Mouse (Mus musculus) kidney, postnatal 25 days (tissue): Measurements from ENCODE around the gene Dusp14.
A peak's percentile ranks its signal among the peaks of the same experiment; 100 is the strongest.

Experiments
- DNase-seq, 2 experiments: peaks; one replicate each; pipeline ENCODE4 v3.0.0; 2021; ENCODE audit warnings: mixed read lengths in 2 of 2

The Dusp14 gene

DNA sequence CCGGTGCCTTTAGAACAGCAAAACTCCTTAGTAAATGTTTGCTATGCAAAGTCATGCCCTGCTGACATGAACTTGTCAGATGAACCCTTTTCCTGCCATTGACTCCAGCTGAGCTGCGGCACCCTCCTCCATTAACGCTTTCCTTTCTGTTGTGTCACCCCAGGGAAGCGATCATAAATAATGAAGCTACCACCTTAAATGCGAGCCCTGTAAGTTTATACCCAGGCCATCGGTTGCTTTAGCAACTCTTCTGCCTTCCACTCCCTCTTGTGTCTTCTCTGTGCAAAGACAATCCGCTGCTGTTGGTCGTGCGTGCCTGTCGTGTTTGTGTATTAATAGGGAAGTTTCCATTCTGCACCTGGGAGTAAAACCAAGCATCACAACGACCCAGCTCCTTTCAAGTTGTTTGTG, 3.0 kb downstream of the Dusp14 start:
- peak in 1 of 2 experiments; percentile 16 for DNase-seq

DNA sequence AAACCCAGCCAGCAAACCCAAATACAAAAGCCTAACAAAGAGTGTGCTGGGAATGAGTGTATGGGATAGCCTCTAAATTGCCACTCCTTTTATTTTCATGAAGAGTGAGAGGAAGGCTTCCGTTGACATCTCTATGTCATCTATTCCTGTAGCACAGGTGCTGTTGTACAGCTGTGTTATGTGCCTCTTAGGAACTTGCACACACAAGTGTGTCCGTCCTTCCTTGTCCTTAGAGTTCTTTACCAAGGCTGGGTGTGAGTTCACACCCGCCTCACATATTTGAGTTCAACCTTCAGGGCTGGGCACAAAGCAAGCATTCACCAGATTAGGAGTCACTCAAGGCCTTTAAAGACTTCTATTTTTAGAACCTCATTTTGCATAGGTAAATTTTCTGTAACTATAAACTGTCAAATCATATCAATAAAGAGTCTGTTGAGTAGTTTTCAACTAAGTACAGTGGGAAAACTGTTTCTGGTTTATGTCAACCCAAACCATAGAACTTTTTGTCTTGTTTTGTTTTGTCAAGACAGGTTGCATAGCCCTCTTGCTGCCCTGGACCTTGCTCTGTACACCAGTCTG, 5.3 kb downstream of the Dusp14 start:
- DNase-seq, result no peak

DNA sequence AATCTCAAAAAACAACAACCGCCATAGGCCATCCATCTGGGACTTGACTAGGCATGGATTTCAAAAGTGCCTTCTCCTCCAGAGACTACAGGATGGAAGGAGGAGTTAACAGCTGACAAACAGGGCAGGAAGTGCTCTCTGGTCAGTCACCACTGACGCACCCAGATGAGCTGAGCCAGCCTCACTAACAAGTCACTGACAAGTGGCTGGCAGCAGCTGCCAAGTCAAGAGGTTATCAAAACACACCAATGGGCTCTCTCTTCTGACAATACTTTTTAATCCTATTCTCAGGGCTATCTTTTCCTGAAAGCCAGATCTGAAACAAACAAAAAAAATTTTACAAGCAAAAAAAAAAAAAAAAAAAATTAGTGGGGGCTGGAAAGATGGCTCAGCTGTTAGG, 6.3 kb downstream of the Dusp14 start:
- peak in 1 of 2 experiments; percentile 46 for DNase-seq

DNA sequence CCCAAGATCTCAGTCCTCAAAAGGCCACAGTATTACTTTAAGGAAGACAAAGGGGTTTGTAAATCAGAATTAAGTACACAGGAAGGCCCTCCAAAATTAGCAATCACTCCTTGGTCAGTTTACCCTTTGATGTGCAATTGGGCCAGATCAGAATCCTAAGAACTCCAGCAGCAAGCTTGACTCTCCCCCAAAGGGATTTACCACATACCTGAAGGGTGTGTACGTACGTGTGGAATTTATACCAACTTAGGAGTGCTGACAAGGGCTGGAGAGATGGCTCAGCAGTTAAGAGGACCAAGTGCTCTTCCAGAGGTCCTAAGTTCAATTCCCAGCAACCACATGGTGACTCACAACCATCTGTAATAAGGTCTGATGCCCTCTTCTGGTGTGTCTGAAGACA, 7.2 kb downstream of the Dusp14 start:
- no peak for DNase-seq

DNA sequence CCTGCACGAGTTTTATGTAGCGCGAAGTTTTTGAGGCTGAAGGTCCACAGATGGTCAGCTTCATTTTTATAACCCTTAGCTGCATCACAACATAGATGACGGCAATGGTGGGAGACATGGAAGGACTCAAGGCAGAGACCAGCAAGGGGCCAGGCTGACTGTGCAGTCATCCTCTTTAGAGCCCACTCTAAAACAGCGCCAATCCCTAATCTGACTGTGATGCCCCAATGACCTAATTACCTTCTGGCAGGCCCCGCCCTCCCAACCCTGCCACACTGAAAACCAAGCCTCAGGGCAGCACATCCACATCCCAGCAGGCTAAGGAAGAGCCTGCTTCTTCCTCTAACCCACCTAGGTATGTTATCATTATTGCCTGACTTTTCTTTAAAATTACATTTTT, 8.4 kb downstream of the Dusp14 start:
- no peak for DNase-seq

DNA sequence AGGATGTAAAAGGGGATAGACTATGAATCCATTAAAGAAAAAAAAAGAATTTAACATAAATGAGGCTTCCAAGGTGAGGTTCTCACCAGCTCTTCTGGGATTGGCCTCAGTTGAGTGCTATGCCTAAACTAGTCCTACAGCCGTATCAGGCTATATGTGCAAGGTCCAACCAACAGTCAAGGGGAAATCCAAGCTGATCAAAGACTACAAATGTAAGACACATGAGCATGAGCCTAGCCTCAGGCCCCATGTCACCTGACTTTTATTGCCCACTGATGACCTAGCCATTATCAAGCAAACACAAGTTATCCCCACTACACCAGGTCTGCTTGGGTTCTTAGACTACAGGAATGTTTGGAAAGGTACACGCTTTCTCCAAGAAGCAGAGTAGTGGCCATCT, 9.3 kb downstream of the Dusp14 start:
- no peak for DNase-seq

DNA sequence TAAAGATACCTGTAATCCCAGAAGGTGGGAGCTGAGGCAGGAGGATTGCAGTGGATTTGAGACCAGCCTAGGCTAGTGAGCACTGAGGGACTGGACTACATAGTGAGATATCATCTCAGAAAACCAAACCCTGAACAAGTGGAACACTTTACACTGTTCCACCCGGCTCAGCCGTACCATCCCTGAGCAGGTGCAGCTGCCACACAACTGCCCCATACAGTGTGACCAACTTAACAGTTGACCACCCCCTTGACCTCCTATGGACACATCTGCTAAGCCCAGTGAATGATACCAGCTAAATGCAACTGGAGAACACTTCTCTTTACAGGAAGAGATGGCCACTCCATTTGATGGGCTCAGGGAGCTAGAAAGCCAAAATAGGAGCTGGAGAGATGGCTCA, 11.6 kb downstream of the Dusp14 start:
- DNase-seq, result no peak

DNA sequence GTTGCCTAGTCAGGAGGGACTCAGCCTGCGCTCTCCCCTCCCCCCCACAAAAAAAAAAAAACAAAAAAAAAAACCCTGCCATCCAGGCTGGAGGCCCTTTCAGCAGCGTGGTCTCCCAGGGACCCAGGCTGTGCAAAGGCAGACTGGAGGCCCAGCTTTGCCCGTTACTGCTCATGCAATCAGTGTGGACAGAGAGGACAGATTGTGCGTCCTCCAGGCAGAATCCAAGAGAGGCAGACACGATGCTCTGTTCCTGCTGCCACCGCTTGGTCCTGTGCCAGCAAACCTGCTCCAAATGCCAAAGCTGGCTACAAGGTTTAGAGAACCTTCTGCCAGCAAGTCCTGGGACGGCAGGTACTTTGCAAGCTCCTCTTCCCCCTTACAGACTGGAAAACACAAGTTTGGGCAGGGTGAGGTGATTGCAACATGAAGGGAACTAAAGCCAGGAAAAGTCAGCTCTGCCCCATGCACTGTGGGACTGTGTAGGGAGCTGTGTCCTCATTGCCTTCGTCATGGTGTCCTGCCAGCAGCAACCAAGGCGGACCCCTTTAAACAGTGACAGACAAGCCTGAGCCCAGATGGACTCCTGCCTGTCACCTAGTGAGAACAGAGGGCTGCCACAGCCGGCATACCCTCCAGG, 15.4 kb downstream of the Dusp14 start:
- peak; percentile 47 to 60 for DNase-seq

DNA sequence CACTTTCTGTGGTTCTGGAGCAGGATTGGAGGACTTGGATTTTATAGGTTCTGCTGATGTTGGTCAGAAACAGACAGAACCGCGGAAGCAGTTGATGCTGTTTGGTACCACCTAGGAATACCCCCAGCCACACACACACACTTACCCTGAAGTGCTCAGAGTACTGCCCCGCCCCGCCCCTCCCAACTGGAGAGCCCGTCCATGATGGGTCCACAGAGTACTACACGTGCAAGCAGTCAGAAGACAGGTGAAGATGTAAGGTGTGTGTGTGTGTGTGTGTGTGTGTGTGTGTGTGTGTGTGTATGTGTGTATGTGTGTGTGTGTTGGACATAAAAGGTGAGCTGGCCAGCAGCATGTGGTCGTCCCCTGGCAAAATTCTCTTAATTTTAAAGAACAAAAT, 16.0 kb downstream of the Dusp14 start:
- no peak for DNase-seq

DNA sequence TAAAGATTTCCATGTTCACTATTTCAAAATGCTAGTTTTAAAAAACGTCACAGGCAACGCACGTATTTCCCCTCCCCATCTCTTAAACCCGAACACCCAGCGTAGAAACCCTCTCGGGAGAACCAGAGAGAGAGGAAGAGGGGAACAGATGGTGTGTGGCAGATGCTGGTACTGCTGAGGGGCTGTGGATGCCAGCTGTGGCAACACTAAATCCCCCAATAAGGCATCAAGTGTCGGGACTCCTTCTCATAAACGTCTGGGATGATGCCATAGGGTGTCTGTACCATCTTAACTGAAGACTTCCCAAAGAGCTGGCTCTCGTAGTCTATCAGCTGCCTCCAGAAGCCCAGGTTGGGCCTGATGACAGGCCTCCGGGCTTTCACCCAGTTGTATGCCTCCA, 20.6 kb downstream of the Dusp14 start:
- no peak for DNase-seq

DNA sequence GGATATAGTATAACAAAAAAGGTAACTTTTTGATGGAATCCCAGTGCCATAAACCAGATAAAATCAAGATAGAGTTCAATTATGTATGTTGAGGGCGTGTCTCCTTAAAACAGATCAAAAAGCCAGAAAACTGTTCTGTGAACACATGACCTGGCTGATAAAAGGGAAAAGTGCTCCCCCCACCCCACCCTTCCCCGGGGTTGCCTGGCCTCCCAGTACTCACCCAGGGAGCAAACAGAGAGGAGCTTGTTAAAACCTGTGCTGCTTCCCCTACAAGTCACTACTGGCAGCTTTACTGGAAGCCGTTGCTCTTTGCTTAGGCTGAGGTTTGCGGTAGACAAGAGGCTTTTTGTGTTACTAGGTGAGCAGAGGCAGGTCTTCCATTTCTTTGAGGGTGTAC, 21.8 kb downstream of the Dusp14 start:
- no peak for DNase-seq

DNA sequence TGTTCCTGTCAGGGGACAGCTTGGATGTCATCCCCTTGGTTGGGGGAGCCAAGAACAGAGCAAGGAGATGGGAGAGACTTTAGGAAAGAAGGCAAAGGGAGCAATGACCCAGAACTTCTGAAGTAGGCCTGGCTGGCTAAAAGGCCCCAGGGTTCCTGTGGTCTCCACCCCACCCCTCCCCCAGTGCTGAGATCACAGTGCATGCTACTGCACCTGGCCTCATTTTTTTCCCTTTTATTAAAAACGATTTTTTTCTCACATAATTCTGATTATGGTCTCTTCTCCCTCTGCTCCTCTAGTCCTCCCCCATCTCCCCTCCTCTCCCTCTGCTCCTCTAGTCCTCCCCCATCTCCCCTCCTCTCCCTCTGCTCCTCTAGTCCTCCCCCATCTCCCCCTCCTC, 24.1 kb downstream of the Dusp14 start:
- no peak for DNase-seq

DNA sequence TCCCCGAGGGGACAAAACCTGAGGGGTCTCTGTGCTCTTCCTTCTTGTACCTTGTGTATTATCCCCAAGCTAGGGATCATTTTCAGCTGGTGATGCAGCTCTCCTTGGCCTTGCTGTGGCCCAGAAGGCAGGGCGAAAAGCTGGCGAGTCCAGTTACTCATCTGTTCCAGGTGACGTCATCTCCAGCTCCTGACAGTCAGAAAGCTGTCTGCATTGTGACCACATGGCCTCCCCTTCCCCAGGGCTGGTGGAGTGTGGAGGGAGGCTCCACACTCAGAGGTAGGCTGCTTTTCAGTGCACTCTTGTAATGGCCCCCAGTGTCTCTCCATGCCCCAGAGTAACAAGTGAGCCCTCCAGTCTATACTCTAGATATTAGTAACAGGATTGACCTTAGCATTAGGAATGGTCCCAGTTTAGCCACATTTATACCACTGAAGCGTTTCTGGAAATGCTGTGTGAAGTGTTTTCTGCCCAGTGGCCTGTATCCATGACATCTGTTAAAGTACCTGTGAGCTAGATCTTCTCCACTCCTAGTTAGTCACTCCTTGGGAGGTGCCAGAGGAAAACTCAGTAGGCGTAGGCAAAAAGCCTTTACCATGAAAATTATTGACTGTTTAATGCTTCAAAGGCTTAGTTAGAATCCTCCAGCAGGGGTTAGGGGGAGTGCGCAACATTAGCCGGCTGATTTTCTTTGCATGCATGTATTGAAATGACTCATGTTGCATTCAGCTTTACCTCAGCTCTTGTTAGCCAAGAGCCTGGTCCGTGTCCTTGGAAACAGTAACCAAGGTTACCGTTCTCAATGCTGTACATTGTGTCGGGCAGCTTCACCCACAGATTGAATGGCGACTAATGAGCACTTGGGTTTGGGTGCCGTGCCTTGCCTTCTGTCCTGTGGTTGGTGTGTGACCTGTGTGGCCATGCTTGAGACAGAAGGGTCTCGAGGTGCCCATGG, 26.0 kb downstream of the Dusp14 start:
- DNase-seq, result no peak

DNA sequence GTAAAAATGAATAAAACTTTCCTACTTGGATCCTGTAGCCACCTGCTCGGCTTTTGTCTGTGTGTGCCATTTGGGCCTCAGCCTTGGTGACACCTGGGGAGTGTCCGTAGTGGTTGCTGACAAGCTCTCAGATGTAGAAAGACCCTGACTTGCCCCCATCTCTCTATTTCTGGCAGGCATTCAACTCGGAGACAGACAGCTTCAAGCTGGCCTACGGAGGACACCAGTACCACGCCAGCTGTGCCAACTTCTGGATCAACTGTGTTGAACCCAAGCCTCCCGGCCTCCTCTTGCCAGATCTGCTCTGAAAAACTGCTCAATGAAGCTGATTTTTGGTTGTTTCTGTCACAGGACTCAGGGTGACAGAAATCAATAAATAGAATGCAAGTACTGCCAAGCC, 28.4 kb downstream of the Dusp14 start:
- DNase-seq, result no peak

DNA sequence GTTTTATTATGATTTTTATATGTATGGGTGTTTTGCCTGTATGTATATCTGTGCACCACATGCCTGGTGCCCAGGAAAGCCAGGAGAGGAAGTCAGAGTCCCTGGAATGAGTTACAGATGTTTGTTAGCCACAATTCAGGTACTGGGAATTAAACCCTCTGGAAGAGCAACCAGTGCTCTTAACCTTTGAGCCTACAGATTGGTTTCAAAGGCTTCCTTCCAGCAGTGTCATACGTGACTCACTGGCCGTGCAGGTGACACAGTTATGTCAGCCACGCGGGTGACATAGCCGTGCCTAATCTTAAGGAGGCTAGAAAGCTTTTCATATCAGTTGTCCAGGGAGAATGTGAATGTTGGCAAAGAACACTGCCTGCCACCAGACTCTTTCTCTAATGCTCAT, 35.4 kb downstream of the Dusp14 start:
- DNase-seq, result no peak

DNA sequence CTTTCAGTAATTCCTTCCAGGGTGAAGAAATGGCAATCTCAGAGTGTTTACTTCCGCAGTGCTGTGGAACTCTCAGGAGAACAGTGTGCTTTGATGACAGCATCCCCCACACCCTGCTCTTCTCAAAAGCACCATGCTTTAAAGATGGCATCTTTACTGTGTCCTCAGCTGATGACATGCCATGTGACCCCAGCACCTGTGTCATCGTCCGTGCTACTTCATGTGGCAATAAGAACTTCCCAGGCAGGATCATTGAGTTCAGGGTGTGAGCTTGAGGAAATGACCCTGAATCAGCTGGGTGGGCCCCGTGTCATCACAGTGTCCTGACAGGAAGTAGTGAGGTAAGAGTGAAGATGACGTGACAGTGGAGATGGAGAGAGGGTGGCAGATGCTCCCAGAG, 36.5 kb downstream of the Dusp14 start:
- DNase-seq, result no peak

DNA sequence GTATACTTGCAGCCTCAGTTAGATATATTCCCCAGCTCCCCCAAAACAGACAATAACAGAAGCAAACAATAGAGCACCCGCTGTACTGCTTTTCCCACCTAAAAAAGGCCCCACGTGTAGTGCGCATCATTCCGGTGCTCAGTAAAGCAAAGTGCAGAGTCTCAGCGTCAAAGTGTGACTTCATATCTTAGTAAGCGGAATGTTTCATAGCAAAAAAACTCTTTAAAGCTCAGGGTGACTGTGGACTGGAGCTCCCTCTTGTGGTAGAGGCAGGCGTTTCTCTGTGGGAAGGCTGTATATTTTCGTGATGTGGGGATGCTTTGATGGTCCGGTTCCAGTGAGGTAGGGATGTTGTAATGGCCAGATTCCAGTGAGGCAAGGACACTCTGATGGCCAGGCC, 37.1 kb downstream of the Dusp14 start:
- DNase-seq, result peak in 1 of 2 experiments; percentile 60

DNA sequence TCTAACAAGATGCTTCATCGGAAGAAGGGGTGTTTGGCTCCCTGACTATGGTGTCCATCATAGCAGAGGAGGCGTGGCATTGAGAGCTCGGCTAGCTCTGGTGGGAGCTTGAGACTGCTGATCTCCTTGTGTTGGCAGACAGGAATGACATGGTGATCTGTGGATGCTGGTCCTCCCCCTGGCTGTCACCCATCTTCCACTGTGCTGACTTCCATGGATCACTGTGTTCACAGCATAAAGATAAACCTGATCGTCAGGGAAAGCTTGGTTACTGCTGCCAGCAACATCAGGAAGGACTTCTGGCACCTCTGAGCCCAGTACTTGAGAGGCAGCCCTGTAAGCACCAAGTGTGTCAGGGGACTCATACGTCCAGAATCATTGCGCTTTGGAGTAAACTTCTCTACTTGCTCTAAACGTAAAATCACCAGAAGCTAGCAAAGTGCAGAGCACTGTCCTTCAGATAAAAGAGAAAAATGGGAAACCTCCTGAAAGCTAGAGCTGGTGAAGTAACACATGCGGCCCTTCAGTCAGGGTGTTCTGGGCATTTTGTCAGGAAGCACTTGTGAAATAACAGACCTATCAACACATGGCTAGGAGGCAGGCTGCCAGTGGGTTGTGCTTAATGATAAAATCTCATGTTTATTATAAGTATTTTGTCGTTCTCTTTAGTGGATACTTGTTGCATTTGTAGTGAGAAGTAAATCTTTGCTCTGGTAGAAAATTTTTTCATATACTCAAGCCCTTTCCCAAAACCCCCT, 40.6 kb downstream of the Dusp14 start:
- DNase-seq, result no peak

DNA sequence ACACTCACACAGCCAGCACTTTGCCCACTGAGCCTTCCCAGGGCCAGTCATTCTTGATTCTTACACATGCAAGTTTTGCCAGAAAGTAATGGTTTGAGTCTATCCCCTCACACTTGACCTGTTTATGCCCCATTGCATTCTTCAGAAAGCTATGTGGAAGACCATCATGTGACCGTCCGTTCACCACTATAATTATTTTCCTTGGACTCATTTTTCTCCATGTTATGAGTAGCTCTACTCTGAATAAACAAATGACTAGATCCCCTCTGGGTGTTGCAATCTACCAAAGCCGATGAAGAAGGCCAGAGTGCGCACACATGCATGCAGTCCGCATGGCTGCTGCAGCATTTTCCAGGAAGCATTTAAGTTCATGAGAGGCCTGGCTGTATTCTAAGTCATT, 41.8 kb downstream of the Dusp14 start:
- no peak for DNase-seq

DNA sequence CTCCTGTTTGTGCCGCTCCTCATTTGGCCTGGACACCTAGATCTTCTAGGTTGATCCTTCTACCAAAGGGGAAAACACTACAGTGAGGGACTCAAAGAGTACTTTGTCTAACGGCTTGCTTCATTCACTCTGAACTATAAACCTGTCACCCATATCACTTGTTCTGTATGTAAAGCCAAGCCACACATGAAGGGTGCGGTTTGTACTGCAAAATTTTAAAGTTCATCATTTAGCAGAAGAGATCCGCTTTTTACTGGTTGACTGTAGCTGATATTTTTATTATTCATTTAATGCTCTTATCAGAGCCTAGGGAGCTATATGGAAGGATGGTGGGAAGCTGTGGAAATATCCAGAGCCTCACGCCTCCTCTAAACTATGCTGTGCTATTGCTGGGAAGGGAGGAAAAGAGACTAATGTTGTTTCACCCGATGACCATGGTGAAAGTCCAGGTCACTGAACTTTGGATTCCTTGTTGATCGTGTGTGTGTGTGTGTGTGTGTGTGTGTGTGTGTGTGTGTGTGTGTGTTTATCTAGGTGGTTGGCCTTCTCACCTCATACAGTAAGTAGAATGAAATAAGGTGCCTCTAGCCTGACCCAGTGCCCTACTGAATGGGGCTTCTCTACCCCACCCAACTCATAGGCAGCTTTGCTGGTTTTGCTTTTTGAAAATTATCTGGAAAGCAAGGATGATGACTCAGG, 52.1 kb downstream of the Dusp14 start:
- peak; percentile 43 to 66 for DNase-seq

DNA sequence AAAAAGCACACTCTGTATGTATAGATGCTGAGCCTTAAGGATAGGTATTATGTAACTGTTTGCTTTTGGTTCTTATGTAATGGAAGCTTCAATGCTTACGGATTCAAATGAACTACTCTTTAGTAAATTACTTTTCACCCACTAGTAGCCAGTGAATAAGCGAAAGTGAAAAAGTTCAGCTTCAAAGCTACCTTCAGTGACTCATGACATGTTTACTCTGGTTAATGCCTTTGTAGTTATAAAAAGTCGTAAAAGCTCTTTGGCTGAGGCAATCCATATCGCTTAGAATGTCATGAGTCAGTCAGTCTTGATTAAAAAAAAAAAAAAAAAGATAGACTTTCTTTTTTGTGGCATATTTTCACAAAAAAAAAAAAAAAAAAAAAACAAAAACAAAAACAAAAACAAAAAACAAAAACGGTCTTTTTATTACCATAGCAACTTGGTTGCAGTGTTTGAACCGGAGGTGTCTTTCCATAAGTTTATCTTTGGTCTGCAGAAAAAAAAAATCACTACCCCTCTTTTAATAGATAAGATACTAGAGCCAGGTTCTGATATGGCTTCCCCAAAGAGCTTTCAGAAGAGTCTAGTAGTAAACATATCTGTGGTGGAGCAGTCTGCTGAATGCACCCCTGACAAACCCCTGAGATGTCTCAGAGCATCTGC, 52.8 kb downstream of the Dusp14 start:
- DNase-seq, result no peak

DNA sequence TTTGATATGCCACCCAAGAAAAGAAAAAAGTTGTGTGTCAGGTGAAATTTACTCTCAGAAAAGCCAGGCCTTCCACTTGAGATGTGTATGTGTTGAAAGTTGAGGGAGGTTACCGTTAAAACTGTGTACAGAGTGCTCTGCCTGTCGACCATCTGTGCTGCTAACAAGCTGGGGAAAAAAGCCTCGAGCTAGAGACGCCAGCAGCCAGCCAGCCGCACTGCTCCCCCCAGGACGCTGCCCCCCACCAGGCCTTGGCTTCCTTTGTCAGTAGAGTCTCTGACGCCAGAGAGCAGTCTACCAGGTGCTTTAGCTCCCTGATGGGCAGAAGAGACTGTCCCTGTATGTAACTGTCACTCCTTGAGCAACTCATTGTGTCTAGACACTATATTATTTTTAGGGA, 56.0 kb downstream of the Dusp14 start:
- DNase-seq, result no peak
